Comparison of ENCODE assay signal across 8 mouse cellular contexts in genomic region chr8:13338255-13338860, GRCm38 (mm10). TPM values are rescaled to one million over a fixed set of nuclear protein-coding genes. Genes with fewer than 3 reads are reported as not detected.
DNase-seq lines count a peak whose midpoint lies in the region; ATAC-seq and TF ChIP-seq lines count a peak whose summit lies in the region.

Gene Tfdp1 (plus strand): TSS chr8:13338751.

- H3K4me3 ChIP-seq in G1E (ENCODE audit: low read depth, low read length), result peak within 1 kb of the TSS; percentile 82
- peak within 1 kb of the TSS; percentile 85 for H3K4me3 ChIP-seq in forebrain, postnatal 0 days (ENCODE audit: low read depth, low read length)
- H3K4me3 ChIP-seq in lung, embryonic 15.5 days, result peak within 1 kb of the TSS; percentile 94

- H3K9ac ChIP-seq in forebrain, postnatal 0 days, result peak within 1 kb of the TSS; percentile 91
- H3K9ac ChIP-seq in lung, embryonic 15.5 days, result peak within 1 kb of the TSS; percentile 96

- TF ChIP-seq CTCF in G1E (IDR thresholded peaks at IDR 0.05; ENCODE audit: low read depth, low read length), result no peak
- TF ChIP-seq CTCF in forebrain, postnatal 0 days (IDR thresholded peaks at IDR 0.05; ENCODE audit: low read depth), result no peak

- peak within 1 kb of the TSS; percentile 82 for H3K4me2 ChIP-seq in forebrain, postnatal 0 days (ENCODE audit: low read depth)
- peak within 1 kb of the TSS; percentile 85 for H3K4me2 ChIP-seq in lung, embryonic 15.5 days

- peaks cover 45% of the 10 kb centered on the region for H3K4me1 ChIP-seq in G1E (ENCODE audit: insufficient read depth, low read depth, low read length)
- H3K4me1 ChIP-seq in forebrain, postnatal 0 days (ENCODE audit: insufficient read depth), result peaks cover 4% of the 10 kb centered on the region; the same call in 1 of the 2 replicates
- peaks cover 16% of the 10 kb centered on the region for H3K4me1 ChIP-seq in lung, embryonic 15.5 days

- WGBS in forebrain, postnatal 0 days, result 2% methylated on average over 10 of the region's 72 CpGs
- 1% methylated on average over 27 of the region's 72 CpGs for WGBS in lung, embryonic 15.5 days

- peak; percentile 48 for ATAC-seq in G1E (ENCODE audit: extremely low read depth, insufficient number of reproducible peaks, low FRiP score, poor library complexity, severe bottlenecking)
- peak; percentile 94 for ATAC-seq in forebrain, postnatal 0 days
- peak; percentile 93 for ATAC-seq in lung, embryonic 15.5 days (ENCODE audit: borderline replicate concordance, extremely low read depth, low FRiP score, low TSS enrichment)

- H3K9me3 ChIP-seq in G1E (replicated peaks), result no peaks in the 10 kb centered on the region
- no peaks in the 10 kb centered on the region for H3K9me3 ChIP-seq in forebrain, postnatal 0 days (ENCODE audit: low read length)
- H3K9me3 ChIP-seq in lung, embryonic 15.5 days, result no peaks in the 10 kb centered on the region

- H3K27ac ChIP-seq in forebrain, postnatal 0 days (ENCODE audit: low read depth, low read length), result peak within 1 kb of the TSS; percentile 85
- H3K27ac ChIP-seq in lung, embryonic 15.5 days, result peak within 1 kb of the TSS; percentile 82

- peak; percentile 92 for DNase-seq in G1E (ENCODE audit: low spot score)
- DNase-seq in cerebellum, adult 18-20 months, result peak; percentile 84 to 91
- DNase-seq in forebrain, postnatal 0 days, result peak; percentile 95
- DNase-seq in heart, postnatal 4 days, result peak; percentile 83
- DNase-seq in layer of hippocampus, adult 8-10 months (ENCODE audit: low spot score in 2 of 2), result peak; percentile 56 to 68
- peak; percentile 85 for DNase-seq in ovary, adult 18-20 months (ENCODE audit: low spot score)
- DNase-seq in thymus, postnatal 0 days (ENCODE audit: low spot score), result peak; percentile 93

- peaks cover 34% of the 10 kb centered on the region for H3K36me3 ChIP-seq in G1E (replicated peaks)
- H3K36me3 ChIP-seq in forebrain, postnatal 0 days (ENCODE audit: insufficient read depth), result peaks cover 25% of the 10 kb centered on the region
- peaks cover 26% of the 10 kb centered on the region for H3K36me3 ChIP-seq in lung, embryonic 15.5 days

- H3K27me3 ChIP-seq in G1E (ENCODE audit: insufficient read depth, low read length), result peaks cover 4% of the 10 kb centered on the region; the same call in 1 of the 2 replicates
- no peaks in the 10 kb centered on the region for H3K27me3 ChIP-seq in forebrain, postnatal 0 days (ENCODE audit: insufficient read depth, low read length)
- no peaks in the 10 kb centered on the region for H3K27me3 ChIP-seq in lung, embryonic 15.5 days

RNA-seq across cellular contexts. Expression of gene Tfdp1, which starts in this region (rescaled TPM):
- total RNA-seq in G1E (2014; fragmentation: Nextera tagmentation) (237 and 247 TPM in 2 replicates), G1E (2017) (129 and 155 TPM in 2 replicates)
- 29.6 and 68.6 TPM in 2 replicates for polyA plus RNA-seq in G1E (2012)
- 80.4 and 81.5 TPM in 2 replicates for total RNA-seq in forebrain, postnatal 0 days (2014; rRNA removed)
- 80.8 and 96.8 TPM in 2 replicates for polyA plus RNA-seq in forebrain, postnatal 0 days (2015; fragmentation: Nextera tagmentation; extraction: Ambion mirVana)
- 10 to 100 TPM; 74.4 to 82.5 TPM for total RNA-seq in heart, postnatal 4 days (2021)
- total RNA-seq in layer of hippocampus, adult 8-10 months (2022), result 10 to 100 TPM; 58.4 to 71.6 (median 67.4) TPM
- 187 TPM in 2 replicates for polyA plus RNA-seq in lung, embryonic 15.5 days (2015; fragmentation: Nextera tagmentation; extraction: Ambion mirVana)
- 222 and 235 TPM in 2 replicates for polyA plus RNA-seq in thymus, postnatal 0 days (2015; fragmentation: Nextera tagmentation; extraction: Ambion mirVana)

Comparison
In these comparisons a context has a peak if more than half of its experiments do, and no peak if none do; other contexts are left out.
1. Peak in every context shown above with its lines: DNase-seq, ATAC-seq, H3K4me3 ChIP-seq and H3K27ac ChIP-seq.